In genomic region chr17:65737175-65737574, GRCm38 (mm10) we compare ENCODE assay signal across 16 mouse cellular contexts. TPM values are rescaled to one million over a fixed set of nuclear protein-coding genes. Genes with fewer than 3 reads are reported as not detected.
A peak's percentile ranks its signal among the peaks of the same experiment; 100 is the strongest.
DNase-seq lines count a peak whose midpoint lies in the region; ATAC-seq and TF ChIP-seq lines count a peak whose summit lies in the region.
"Had no signal": no experiment of that assay in that cellular context is flagged by ENCODE, and none has a peak within 500 bp of the region (broad histone marks: within the 10 kb centered on the region; RNA-seq: fewer than 3 reads in every experiment).

No protein-coding gene starts in this region.

- no peak for TF ChIP-seq CTCF in embryonic fibroblast, embryonic 13.5 days (IDR thresholded peaks at IDR 0.05; ENCODE audit: borderline replicate concordance, insufficient read depth, low read length)

- ATAC-seq in heart, embryonic 16.5 days (replicated peaks; ENCODE audit: extremely low read depth, insufficient read depth, low FRiP score) = no peak
- ATAC-seq in hindbrain, embryonic 13.5 days (ENCODE audit: low FRiP score) = no peak
- ATAC-seq in inflammation-experienced regulatory T-cells, adult 6 months = no peak
- ATAC-seq: activated CD4-positive, CD25-positive, alpha-beta regulatory T cell, adult 4 months; forebrain, embryonic 13.5 days had no signal

- intact Hi-C loops in heart, postnatal 10 days (cut with DNase I) = no loop called here

- no peaks in the 10 kb centered on the region; the same call in 1 of the 2 replicates for H3K4me1 ChIP-seq in heart, embryonic 16.5 days (ENCODE audit: control insufficient read depth, insufficient read depth, low read length)
- peaks cover 7% of the 10 kb centered on the region; the same call in 1 of the 2 replicates for H3K4me1 ChIP-seq in embryonic fibroblast, embryonic 13.5 days (ENCODE audit: control insufficient read depth, insufficient read depth, low read length)
- peaks cover 12% of the 10 kb centered on the region for H3K4me1 ChIP-seq in hindbrain, embryonic 13.5 days (replicated peaks)
- H3K4me1 ChIP-seq: embryonic facial prominence, embryonic 12.5 days; limb, embryonic 12.5 days had no signal

- no peak for TF ChIP-seq POLR2A in embryonic fibroblast, embryonic 13.5 days (IDR thresholded peaks at IDR 0.05; ENCODE audit: low read depth, low read length)

- no peaks in the 10 kb centered on the region for H3K9me3 ChIP-seq in heart, embryonic 16.5 days (replicated peaks; ENCODE audit: control insufficient read depth, low read length)
- no peaks in the 10 kb centered on the region for H3K9me3 ChIP-seq in hindbrain, embryonic 13.5 days
- H3K9me3 ChIP-seq: embryonic facial prominence, embryonic 12.5 days; forebrain, embryonic 13.5 days; limb, embryonic 12.5 days; midbrain, embryonic 10.5 days had no signal

- no peak overlapping the region for H3K4me2 ChIP-seq in heart, embryonic 16.5 days (ENCODE audit: low read depth, low read length)
- H3K4me2 ChIP-seq in hindbrain, embryonic 13.5 days = no peak overlapping the region
- H3K4me2 ChIP-seq: embryonic facial prominence, embryonic 12.5 days; forebrain, embryonic 13.5 days; limb, embryonic 12.5 days had no signal

- no peak overlapping the region for H3K4me3 ChIP-seq in heart, embryonic 16.5 days (ENCODE audit: low read length)
- no peak overlapping the region for H3K4me3 ChIP-seq in embryonic fibroblast, embryonic 13.5 days (ENCODE audit: insufficient read depth, low read length)
- no peak overlapping the region for H3K4me3 ChIP-seq in hindbrain, embryonic 13.5 days
- H3K4me3 ChIP-seq: embryonic facial prominence, embryonic 12.5 days; forebrain, embryonic 13.5 days; layer of hippocampus, adult 2 months; limb, embryonic 12.5 days; midbrain, embryonic 10.5 days had no signal

- WGBS in heart, embryonic 16.5 days = 72% methylated on average over 5 of the region's 5 CpGs
- WGBS in hindbrain, embryonic 13.5 days = 85% methylated on average over 5 of the region's 5 CpGs

- H3K36me3 ChIP-seq in heart, embryonic 16.5 days (ENCODE audit: control insufficient read depth, insufficient read depth) = no peaks in the 10 kb centered on the region
- no peaks in the 10 kb centered on the region for H3K36me3 ChIP-seq in hindbrain, embryonic 13.5 days
- H3K36me3 ChIP-seq: embryonic facial prominence, embryonic 12.5 days; limb, embryonic 12.5 days; midbrain, embryonic 10.5 days had no signal

- H3K27me3 ChIP-seq in heart, embryonic 16.5 days (ENCODE audit: control insufficient read depth, insufficient read depth, low read length) = no peaks in the 10 kb centered on the region
- H3K27me3 ChIP-seq in hindbrain, embryonic 13.5 days = no peaks in the 10 kb centered on the region
- H3K27me3 ChIP-seq: embryonic facial prominence, embryonic 12.5 days; forebrain, embryonic 13.5 days; limb, embryonic 12.5 days had no signal

- no peak overlapping the region for H3K9ac ChIP-seq in heart, embryonic 16.5 days (ENCODE audit: low read length)
- no peak overlapping the region for H3K9ac ChIP-seq in hindbrain, embryonic 13.5 days
- H3K9ac ChIP-seq: embryonic facial prominence, embryonic 12.5 days; forebrain, embryonic 13.5 days; limb, embryonic 12.5 days had no signal

- no peak for DNase-seq in heart, postnatal 10 days
- DNase-seq in 3134 (ENCODE audit: extremely low read depth, insufficient read length, low spot score) = peak; percentile 64
- DNase-seq in NIH3T3 (ENCODE audit: low read depth) = peak; percentile 77
- DNase-seq in embryo, embryonic 10 days (ENCODE audit: low spot score) = no peak
- DNase-seq: cerebellum, adult 2 months; retina, postnatal 1 day had no signal

- H3K27ac ChIP-seq in heart, embryonic 16.5 days (ENCODE audit: low read length) = peak overlapping the region; percentile 40; the same call in 1 of the 2 replicates
- H3K27ac ChIP-seq in embryonic fibroblast, embryonic 13.5 days (ENCODE audit: insufficient read depth, low read length) = peak overlapping the region; percentile 60
- no peak overlapping the region for H3K27ac ChIP-seq in hindbrain, embryonic 13.5 days
- H3K27ac ChIP-seq: embryonic facial prominence, embryonic 12.5 days; limb, embryonic 12.5 days; midbrain, embryonic 10.5 days had no signal

RNA-seq across cellular contexts. Expression of gene Rab31, which starts 35.4 kb away (rescaled TPM):
- polyA plus RNA-seq in heart, embryonic 16.5 days (2015; fragmentation: Nextera tagmentation; extraction: Ambion mirVana) = 28.3 and 29.6 TPM in 2 replicates
- total RNA-seq in heart, postnatal 10 days (2021) = 10 to 100 TPM; 42.9 to 46.5 TPM
- 57.7 and 59.6 TPM in 2 replicates for polyA plus RNA-seq in embryonic fibroblast, embryonic 13.5 days (2011; ENCODE audit: insufficient read length, low read depth, missing spikeins)
- 73.0 and 74.0 TPM in 2 replicates for polyA plus RNA-seq in hindbrain, embryonic 13.5 days (2015; fragmentation: Nextera tagmentation; extraction: Ambion mirVana)
- 1 to 10 TPM; 1.7 to 2.8 (median 2.6) TPM for polyA plus RNA-seq in inflammation-experienced regulatory T-cells, adult 6 months (2017; shearing (Covaris generic))

RNA-seq across cellular contexts. Expression of gene Ppp4r1, which starts 45.2 kb away (rescaled TPM):
- 27.3 and 31.1 TPM in 2 replicates for polyA plus RNA-seq in heart, embryonic 16.5 days (2015; fragmentation: Nextera tagmentation; extraction: Ambion mirVana)
- 10 to 100 TPM; 73.8 to 81.2 TPM for total RNA-seq in heart, postnatal 10 days (2021)
- polyA plus RNA-seq in embryonic fibroblast, embryonic 13.5 days (2011; ENCODE audit: insufficient read length, low read depth, missing spikeins) = 70.0 and 102 TPM in 2 replicates
- 44.7 and 47.3 TPM in 2 replicates for polyA plus RNA-seq in hindbrain, embryonic 13.5 days (2015; fragmentation: Nextera tagmentation; extraction: Ambion mirVana)
- 10 to 100 TPM; 17.2 to 32.9 (median 20.8) TPM for polyA plus RNA-seq in inflammation-experienced regulatory T-cells, adult 6 months (2017; shearing (Covaris generic))

Comparison
In these comparisons a context has a peak if more than half of its experiments do, and no peak if none do; other contexts are left out.
1. DNase-seq: peak in 3134 (single experiment) and NIH3T3 (single experiment); none in heart, postnatal 10 days (0 of 2) and embryo, embryonic 10 days (single experiment).